Mouse (Mus musculus): ENCODE results near the gene Sult2a4. TPM values are rescaled to one million over a fixed set of nuclear protein-coding genes. Genes with fewer than 3 reads are reported as not detected.

Sult2a4 gene
- not detected for polyA plus RNA-seq (2017; shearing (Covaris generic))

DNA sequence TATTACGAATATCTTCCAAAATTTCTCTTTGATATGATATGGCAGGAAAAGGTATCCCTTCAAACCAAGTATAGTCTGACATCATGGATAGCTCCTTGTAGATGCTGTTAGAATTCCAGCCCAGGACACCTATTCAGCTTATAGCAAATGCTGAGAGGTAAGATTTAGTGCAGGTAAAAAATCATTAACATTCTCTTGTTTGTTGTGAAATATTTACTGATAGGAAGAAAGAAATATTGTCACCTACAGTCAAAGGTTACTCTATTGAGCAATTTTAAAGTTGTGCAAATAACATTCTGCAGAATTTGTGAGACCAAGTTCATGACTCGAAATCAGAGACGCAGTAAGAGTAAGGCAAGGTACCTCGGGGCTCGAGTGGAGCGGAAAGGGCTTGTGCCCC is at the start of gene Sult2a4:
Sult2a4 (minus strand) TSS at position 101 of the 400 bp plus-strand sequence.

Other genes starting within 250 kb of the Sult2a4 start
- gene Sult2a1, start 152.2 kb downstream of the Sult2a4 start, polyA plus RNA-seq (2017; shearing (Covaris generic)), result under 1 TPM in 1 of 2 experiments, not detected in 1; 0.28 TPM
- gene Sult2a3, start 133.4 kb upstream of the Sult2a4 start, polyA plus RNA-seq (2017; shearing (Covaris generic)), result not detected

Data from inflammation-experienced regulatory T-cells (primary cell).